Mouse (Mus musculus) lung, postnatal 25 days (tissue): ENCODE results near the gene Mtln.

Source experiments
- DNase-seq: peaks from one replicate; pipeline ENCODE4 v3.0.0; 2022; ENCODE audit warnings: low spot score

The Mtln gene

GRCm38 (mm10) chr2:127791919-127792603 is at the start of gene Mtln:
Gene Mtln, minus strand, starts transcription at chr2:127792488.
- peak; percentile 89 for DNase-seq

- no peak for DNase-seq
Measured at GRCm38 (mm10) chr2:127841402-127841801, 49.1 kb upstream of the Mtln start.

- no peak for DNase-seq
Measured at GRCm38 (mm10) chr2:127839425-127839824, 47.1 kb upstream of the Mtln start.

- DNase-seq, result peak; percentile 9
Measured at GRCm38 (mm10) chr2:127838576-127838975, 46.3 kb upstream of the Mtln start, which contains the start of gene Acoxl. Gene Acoxl, plus strand, starts transcription at chr2:127838876.

- peak; percentile 34 for DNase-seq
Measured at GRCm38 (mm10) chr2:127832833-127833190, 40.5 kb upstream of the Mtln start.

GRCm38 (mm10) chr2:127832103-127832832 is 40.0 kb upstream of the Mtln start:
- DNase-seq, result peak; percentile 57

- peak; percentile 92 for DNase-seq
Measured at GRCm38 (mm10) chr2:127831401-127832102, 39.3 kb upstream of the Mtln start, which contains the start of gene Bub1. Gene Bub1, minus strand, starts transcription at chr2:127831865.

- no peak for DNase-seq
Measured at GRCm38 (mm10) chr2:127789651-127790270, 2.5 kb downstream of the Mtln start.

GRCm38 (mm10) chr2:127789138-127789537 is 3.1 kb downstream of the Mtln start:
- DNase-seq, result no peak

- peak; percentile 86 for DNase-seq
Measured at GRCm38 (mm10) chr2:127788440-127789116, 3.7 kb downstream of the Mtln start, which contains the start of gene Nphp1. Gene Nphp1, minus strand, starts transcription at chr2:127788897.

GRCm38 (mm10) chr2:127787226-127787625 is 5.1 kb downstream of the Mtln start:
- DNase-seq, result no peak

GRCm38 (mm10) chr2:127778451-127778850 is 13.8 kb downstream of the Mtln start:
- DNase-seq, result no peak

- DNase-seq, result no peak
Measured at GRCm38 (mm10) chr2:127775013-127775412, 17.3 kb downstream of the Mtln start.

GRCm38 (mm10) chr2:127774578-127774941 is 17.7 kb downstream of the Mtln start:
- DNase-seq, result no peak

GRCm38 (mm10) chr2:127773938-127774577 is 18.2 kb downstream of the Mtln start:
- no peak for DNase-seq

- no peak for DNase-seq
Measured at GRCm38 (mm10) chr2:127761587-127761986, 30.7 kb downstream of the Mtln start.

GRCm38 (mm10) chr2:127760429-127761000 is 31.8 kb downstream of the Mtln start:
- no peak for DNase-seq

GRCm38 (mm10) chr2:127760014-127760413 is 32.3 kb downstream of the Mtln start:
- no peak for DNase-seq

- peak; percentile 12 for DNase-seq
Measured at GRCm38 (mm10) chr2:127759157-127759880, 33.0 kb downstream of the Mtln start.

GRCm38 (mm10) chr2:127757171-127757570 is 35.1 kb downstream of the Mtln start:
- DNase-seq, result no peak
